Mouse (Mus musculus) forebrain, embryonic 11.5 days (tissue): ENCODE measurements around the gene Gli2. TPM values are rescaled to one million over a fixed set of nuclear protein-coding genes. Genes with fewer than 3 reads are reported as not detected.

Experiments
- ATAC-seq: fragments of 200-750 bp; cut with Nextera tagmentation; replicated peaks from 2 replicates; pipeline ENCODE4 v1.8.0; 2017; ENCODE audit warnings: moderate TSS enrichment; ENCODE audit not compliant: low FRiP score
- DNase-seq: peaks from one replicate; pipeline ENCODE4 v3.0.0-alpha.2; 2017; ENCODE audit warnings: low spot score
- H3K27ac ChIP-seq: fragments of 300-500 bp; sonication (generic); 2 replicates; pipeline ENCODE4 v1.5.1; 2014; ENCODE audit warnings: low read depth, low read length
- H3K27me3 ChIP-seq: fragments of 300-500 bp; sonication (generic); 2 replicates; pipeline ENCODE4 v1.6.1; 2014; ENCODE audit warnings: mild to moderate bottlenecking, low read length, mixed read lengths; ENCODE audit not compliant: control insufficient read depth, insufficient read depth
- H3K36me3 ChIP-seq: fragments of 300-500 bp; sonication (generic); 2 replicates; pipeline ENCODE4 v1.6.1; 2014; ENCODE audit warnings: mild to moderate bottlenecking, low read length, moderate library complexity, mixed read lengths; ENCODE audit not compliant: control insufficient read depth, insufficient read depth
- H3K4me1 ChIP-seq: fragments of 300-500 bp; sonication (generic); replicated peaks from 2 replicates; pipeline ENCODE4 v1.6.1; 2014; ENCODE audit warnings: low read length, mixed read lengths; ENCODE audit not compliant: control insufficient read depth, insufficient read depth
- H3K4me2 ChIP-seq: fragments of 300-500 bp; sonication (generic); 2 replicates; pipeline ENCODE4 v1.6.1; 2014; ENCODE audit warnings: low read depth, mild to moderate bottlenecking, low read length, moderate library complexity, mixed read lengths; ENCODE audit not compliant: severe bottlenecking
- H3K4me3 ChIP-seq: fragments of 300-500 bp; sonication (generic); 2 replicates; pipeline ENCODE4 v1.5.1; 2014; ENCODE audit warnings: low read depth, low read length
- H3K9ac ChIP-seq: fragments of 300-500 bp; sonication (generic); 2 replicates; pipeline ENCODE4 v1.6.1; 2014; ENCODE audit warnings: low read length
- H3K9me3 ChIP-seq: fragments of 300-500 bp; sonication (generic); 2 replicates; pipeline ENCODE4 v1.6.1; 2016; ENCODE audit warnings: low read length, mixed read lengths; ENCODE audit not compliant: control insufficient read depth
- WGBS: fragments of 180-500 bp; shearing (Covaris S2); extraction: QIAGEN DNeasy Blood & Tissue Kit; methylation state at CpG from one replicate; pipeline ENCODE4 v1.1.7; 2014; 5-methylcytosine and 5-hydroxymethylcytosine counted together
- polyA plus RNA-seq: library from polyadenylated mRNA; unstranded; fragments of >200 nt; fragmentation: Nextera tagmentation; extraction: Ambion mirVana; gene quantifications from 2 replicates; pipeline ENCODE4 v1.2.1, GENCODE M21; 2014

Gli2 gene
- polyA plus RNA-seq, 1 experiment from 2014 or later: 16.3 TPM

- H3K9me3 ChIP-seq: no peaks in the 10 kb centered on the region
- H3K4me3 ChIP-seq: no peak overlapping the region
- no peaks in the 10 kb centered on the region for H3K27me3 ChIP-seq
- DNase-seq (peak; percentile 57), ATAC-seq (peak; percentile 67)
- no peak overlapping the region for H3K9ac ChIP-seq
- H3K27ac ChIP-seq: no peak overlapping the region; the same call in 1 of the 2 replicates
- WGBS: 73% methylated on average over 10 of the region's 10 CpGs
- H3K36me3 ChIP-seq: no peaks in the 10 kb centered on the region; the same call in 1 of the 2 replicates
- H3K4me1 ChIP-seq: peaks cover 9% of the 10 kb centered on the region
- no peak overlapping the region for H3K4me2 ChIP-seq
Measured at GRCm38 (mm10) chr1:118954434-118955301, 98.8 kb downstream of the Gli2 start.

DNA sequence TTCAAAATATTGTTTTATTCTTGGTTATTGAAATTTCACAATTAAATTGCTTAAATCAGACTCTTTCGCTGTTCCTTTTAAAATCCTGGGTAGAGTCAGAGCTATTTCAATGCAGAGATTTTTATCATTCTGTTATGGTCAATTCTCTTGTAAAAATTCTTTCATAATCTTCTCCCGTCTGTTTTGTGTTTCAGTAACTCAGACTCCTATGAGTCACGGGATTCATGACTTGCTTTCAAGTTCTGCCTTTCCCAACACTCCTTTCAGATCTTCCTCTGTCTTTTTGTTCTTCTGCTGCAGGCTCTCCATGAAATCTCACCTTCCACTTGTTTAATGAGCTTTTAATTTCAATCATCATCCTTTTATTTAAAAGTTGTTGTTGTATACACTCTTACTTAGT is 100.4 kb downstream of the Gli2 start:
- Histone ChIP-seq H3K27ac (no peak overlapping the region), H3K4me1 (peaks cover 9% of the 10 kb centered on the region), H3K36me3 (no peaks in the 10 kb centered on the region; the same call in 1 of the 2 replicates), H3K4me3 (no peak overlapping the region), H3K9ac (no peak overlapping the region), H3K27me3 (no peaks in the 10 kb centered on the region), H3K4me2 (no peak overlapping the region), H3K9me3 (no peaks in the 10 kb centered on the region; the same call in 1 of the 2 replicates)
- no peak for ATAC-seq
- 89% methylated on average over 3 of the region's 3 CpGs for WGBS
- DNase-seq: no peak

DNA sequence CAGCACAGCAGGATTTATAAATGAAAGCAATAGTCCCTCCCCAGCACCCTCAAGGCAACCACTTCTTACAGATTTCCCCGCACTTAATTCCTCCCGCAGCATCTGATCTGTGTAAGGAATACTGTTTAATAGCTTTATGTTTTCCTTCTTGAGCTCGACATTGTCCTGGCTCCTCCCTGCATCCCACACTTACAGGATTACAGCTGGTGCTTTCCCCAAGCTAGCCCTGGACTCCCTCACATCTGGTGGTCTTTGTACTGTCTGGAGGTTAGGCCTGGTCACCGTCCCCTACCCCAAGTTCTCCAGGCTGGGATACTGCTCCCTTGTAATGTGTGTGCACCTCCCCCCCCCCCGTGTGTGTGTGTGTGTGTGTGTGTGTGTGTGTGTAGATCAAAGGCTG is 101.1 kb downstream of the Gli2 start:
- WGBS: 85% methylated on average over 5 of the region's 5 CpGs
- H3K4me2 ChIP-seq: no peak overlapping the region
- H3K4me3 ChIP-seq: no peak overlapping the region
- no peaks in the 10 kb centered on the region; the same call in 1 of the 2 replicates for H3K36me3 ChIP-seq
- H3K4me1 ChIP-seq: peaks cover 9% of the 10 kb centered on the region
- H3K27me3 ChIP-seq: no peaks in the 10 kb centered on the region
- H3K27ac ChIP-seq: no peak overlapping the region
- no peak overlapping the region for H3K9ac ChIP-seq
- DNase-seq (no peak), ATAC-seq (no peak)
- no peaks in the 10 kb centered on the region; the same call in 1 of the 2 replicates for H3K9me3 ChIP-seq

GRCm38 (mm10) chr1:118948407-118948806 is 105.0 kb downstream of the Gli2 start:
- Histone ChIP-seq H3K4me2 (no peak overlapping the region), H3K9ac (no peak overlapping the region), H3K4me1 (no peaks in the 10 kb centered on the region; the same call in 1 of the 2 replicates), H3K9me3 (no peaks in the 10 kb centered on the region; the same call in 1 of the 2 replicates), H3K27ac (no peak overlapping the region), H3K27me3 (no peaks in the 10 kb centered on the region), H3K4me3 (no peak overlapping the region), H3K36me3 (no peaks in the 10 kb centered on the region; the same call in 1 of the 2 replicates)
- WGBS: 66% methylated on average over 2 of the region's 2 CpGs
- ATAC-seq (no peak), DNase-seq (no peak)

GRCm38 (mm10) chr1:118947221-118947620 is 106.2 kb downstream of the Gli2 start:
- Histone ChIP-seq H3K27me3 (no peaks in the 10 kb centered on the region), H3K9ac (no peak overlapping the region), H3K9me3 (no peaks in the 10 kb centered on the region; the same call in 1 of the 2 replicates), H3K4me1 (no peaks in the 10 kb centered on the region; the same call in 1 of the 2 replicates), H3K27ac (no peak overlapping the region), H3K4me2 (no peak overlapping the region), H3K4me3 (no peak overlapping the region), H3K36me3 (no peaks in the 10 kb centered on the region; the same call in 1 of the 2 replicates)
- DNase-seq: no peak
- 82% methylated on average over 4 of the region's 4 CpGs for WGBS
- ATAC-seq: no peak

DNA sequence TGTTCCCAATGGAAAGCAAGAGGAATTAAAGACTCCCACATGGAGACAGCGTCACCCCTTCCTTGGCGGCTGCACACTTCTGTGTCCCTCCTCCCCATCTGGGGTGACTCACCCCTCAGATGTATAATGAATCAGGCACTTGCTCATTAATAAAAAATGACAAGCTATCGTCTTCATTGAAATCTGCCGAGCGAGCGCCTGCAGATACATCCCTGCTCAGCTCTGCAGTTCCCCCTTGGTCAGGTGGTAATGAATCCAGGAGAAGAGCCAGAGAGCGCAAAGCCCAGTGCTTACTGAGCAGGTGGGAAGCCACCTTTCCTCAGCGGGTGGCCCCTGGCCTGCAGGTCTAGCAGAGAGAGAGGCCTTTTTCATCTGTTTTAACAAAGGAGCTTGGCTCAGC is 112.1 kb downstream of the Gli2 start:
- DNase-seq: no peak
- no peak for ATAC-seq
- Histone ChIP-seq H3K9ac (no peak overlapping the region), H3K27me3 (no peaks in the 10 kb centered on the region), H3K9me3 (no peaks in the 10 kb centered on the region), H3K27ac (no peak overlapping the region), H3K4me2 (no peak overlapping the region), H3K36me3 (no peaks in the 10 kb centered on the region), H3K4me3 (no peak overlapping the region), H3K4me1 (peaks cover 3% of the 10 kb centered on the region)
- WGBS: 66% methylated on average over 8 of the region's 8 CpGs

DNA sequence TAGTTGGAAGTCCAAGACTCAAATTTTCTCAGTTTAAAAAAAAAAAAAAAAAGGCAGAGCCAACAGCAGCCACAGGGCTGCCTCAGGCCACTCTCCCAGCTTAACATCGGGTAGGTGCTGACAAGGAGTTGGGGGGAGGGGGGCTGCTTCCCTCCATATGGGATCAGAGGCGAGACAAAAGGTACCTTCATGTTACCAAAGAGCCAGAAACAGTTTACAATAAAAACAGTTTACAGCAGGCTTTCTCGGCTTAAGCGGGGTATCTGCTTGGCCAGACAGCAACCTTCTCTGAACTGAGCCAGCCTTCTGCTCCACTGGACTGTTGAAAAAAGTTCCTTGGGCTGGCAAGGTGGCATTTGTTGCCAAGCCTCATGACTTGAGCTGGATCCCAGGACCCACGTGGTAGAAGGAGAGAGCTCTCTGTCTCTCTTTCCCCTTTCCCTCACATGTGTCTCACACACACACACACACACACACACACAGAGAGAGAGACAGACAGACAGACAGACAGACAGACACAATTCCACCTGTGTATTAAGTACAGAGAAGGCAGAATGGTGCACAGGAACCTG is 113.1 kb downstream of the Gli2 start:
- H3K4me2 ChIP-seq: no peak overlapping the region
- no peak overlapping the region for H3K4me3 ChIP-seq
- DNase-seq: no peak
- H3K36me3 ChIP-seq: no peaks in the 10 kb centered on the region
- peaks cover 6% of the 10 kb centered on the region for H3K4me1 ChIP-seq
- no peak; the same call in 1 of the 2 replicates for ATAC-seq
- H3K9me3 ChIP-seq: no peaks in the 10 kb centered on the region
- H3K27me3 ChIP-seq: no peaks in the 10 kb centered on the region
- 38% methylated on average over 5 of the region's 5 CpGs for WGBS
- H3K27ac ChIP-seq: no peak overlapping the region
- H3K9ac ChIP-seq: no peak overlapping the region

- DNase-seq (no peak), ATAC-seq (no peak)
- no peak overlapping the region for H3K27ac ChIP-seq
- no peaks in the 10 kb centered on the region for H3K27me3 ChIP-seq
- H3K9me3 ChIP-seq: no peaks in the 10 kb centered on the region
- no peaks in the 10 kb centered on the region for H3K36me3 ChIP-seq
- 74% methylated on average over 4 of the region's 4 CpGs for WGBS
- H3K4me2 ChIP-seq: no peak overlapping the region
- no peak overlapping the region for H3K4me3 ChIP-seq
- no peak overlapping the region for H3K9ac ChIP-seq
- H3K4me1 ChIP-seq: peaks cover 6% of the 10 kb centered on the region
Measured at GRCm38 (mm10) chr1:118938206-118938605, 115.2 kb downstream of the Gli2 start.
